ENCODE assay signal across 10 mouse cellular contexts in the genomic region with DNA sequence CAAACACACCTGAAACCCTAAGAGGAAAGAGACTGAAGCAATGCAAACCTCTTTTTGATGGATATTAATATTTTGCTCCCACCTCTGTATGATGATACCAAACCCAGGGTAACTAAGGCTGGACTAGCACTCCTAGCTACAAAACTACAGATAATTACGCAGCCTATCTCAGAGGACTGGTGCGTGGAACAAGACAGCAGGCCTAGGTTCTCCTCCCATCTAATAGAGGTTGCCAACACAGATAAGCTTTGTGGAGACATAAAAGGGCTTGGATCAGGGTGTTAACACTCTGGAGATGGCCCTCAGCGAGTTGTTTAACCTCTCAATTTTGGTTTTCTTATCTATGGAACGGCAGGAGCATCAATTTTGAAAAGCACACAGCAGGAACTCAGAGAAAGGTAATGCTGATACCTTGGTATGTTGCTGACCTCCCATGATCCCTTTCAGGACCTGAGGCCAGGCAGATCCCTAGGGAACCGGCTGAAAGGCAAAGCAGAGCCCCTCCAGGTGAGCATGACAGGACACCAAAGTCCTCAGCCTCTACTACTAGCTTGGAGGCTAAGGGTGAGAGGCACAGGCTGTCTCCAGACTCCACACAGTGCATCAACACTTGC. TPM values are rescaled to one million over a fixed set of nuclear protein-coding genes. Genes with fewer than 3 reads are reported as not detected.
DNase-seq lines count a peak whose midpoint lies in the region; ATAC-seq lines count a peak whose summit lies in the region.
"Had no signal": no experiment of that assay in that cellular context is flagged by ENCODE, and none has a peak within 500 bp of the region (broad histone marks: within the 10 kb centered on the region; RNA-seq: fewer than 3 reads in every experiment).

No protein-coding gene starts in this region.

- H3K9ac ChIP-seq in hindbrain, embryonic 13.5 days = peak overlapping the region; percentile 39; the same call in 1 of the 2 replicates
- no peak overlapping the region for H3K9ac ChIP-seq in hindbrain, embryonic 11.5 days (ENCODE audit: low read depth, low read length)
- H3K9ac ChIP-seq in embryonic facial prominence, embryonic 15.5 days = no peak overlapping the region
- no peak overlapping the region for H3K9ac ChIP-seq in limb, embryonic 11.5 days (ENCODE audit: low read length)
- H3K9ac ChIP-seq in midbrain, embryonic 15.5 days = no peak overlapping the region

- peak overlapping the region; percentile 80 for H3K4me2 ChIP-seq in hindbrain, embryonic 13.5 days
- no peak overlapping the region for H3K4me2 ChIP-seq in hindbrain, embryonic 11.5 days (replicated peaks; ENCODE audit: low read depth, low read length)
- 0 out of 2 replicates have a peak overlapping the region, but pooled peaks have one; percentile 1 for H3K4me2 ChIP-seq in embryonic facial prominence, embryonic 15.5 days (replicated peaks)
- no peak overlapping the region for H3K4me2 ChIP-seq in limb, embryonic 11.5 days (ENCODE audit: low read depth, severe bottlenecking)
- H3K4me2 ChIP-seq in midbrain, embryonic 15.5 days = peak overlapping the region; percentile 32

- WGBS in hindbrain, embryonic 13.5 days = 57% methylated on average over 5 of the region's 5 CpGs
- 56% methylated on average over 5 of the region's 5 CpGs for WGBS in hindbrain, embryonic 11.5 days
- WGBS in embryonic facial prominence, embryonic 15.5 days = 42% methylated on average over 5 of the region's 5 CpGs
- WGBS in limb, embryonic 11.5 days = 45% methylated on average over 5 of the region's 5 CpGs
- WGBS in midbrain, embryonic 15.5 days = 44% methylated on average over 5 of the region's 5 CpGs

- H3K4me3 ChIP-seq in hindbrain, embryonic 13.5 days = no peak overlapping the region
- no peak overlapping the region for H3K4me3 ChIP-seq in hindbrain, embryonic 11.5 days (ENCODE audit: low read depth, low read length)
- no peak overlapping the region for H3K4me3 ChIP-seq in embryonic facial prominence, embryonic 15.5 days (replicated peaks)
- no peak overlapping the region for H3K4me3 ChIP-seq in limb, embryonic 11.5 days (ENCODE audit: low read depth, low read length)
- no peak overlapping the region for H3K4me3 ChIP-seq in midbrain, embryonic 15.5 days

- no peak for ATAC-seq in hindbrain, embryonic 13.5 days (ENCODE audit: low FRiP score)
- no peak for ATAC-seq in hindbrain, embryonic 11.5 days (ENCODE audit: low FRiP score)
- ATAC-seq in embryonic facial prominence, embryonic 15.5 days (ENCODE audit: insufficient number of reproducible peaks, low FRiP score, low TSS enrichment, low read depth) = no peak
- no peak for ATAC-seq in limb, embryonic 11.5 days (ENCODE audit: insufficient number of reproducible peaks, low FRiP score, low TSS enrichment, low read depth)
- no peak for ATAC-seq in midbrain, embryonic 15.5 days (replicated peaks)
- no peak for ATAC-seq in erythroblast, adult 5-6 weeks (replicated peaks; ENCODE audit: low FRiP score, poor library complexity, severe bottlenecking)

- H3K4me1 ChIP-seq in hindbrain, embryonic 13.5 days (replicated peaks) = peaks cover 93% of the 10 kb centered on the region
- H3K4me1 ChIP-seq in hindbrain, embryonic 11.5 days (replicated peaks; ENCODE audit: control insufficient read depth, insufficient read depth, low read length) = peaks cover 13% of the 10 kb centered on the region
- H3K4me1 ChIP-seq in embryonic facial prominence, embryonic 15.5 days = peaks cover 69% of the 10 kb centered on the region
- peaks cover 44% of the 10 kb centered on the region for H3K4me1 ChIP-seq in limb, embryonic 11.5 days (ENCODE audit: control insufficient read depth, insufficient read depth, low read length)
- H3K4me1 ChIP-seq in midbrain, embryonic 15.5 days = peaks cover 76% of the 10 kb centered on the region

- H3K27me3 ChIP-seq in hindbrain, embryonic 13.5 days = no peaks in the 10 kb centered on the region
- H3K27me3 ChIP-seq in hindbrain, embryonic 11.5 days (ENCODE audit: control insufficient read depth, insufficient read depth, low read length) = no peaks in the 10 kb centered on the region
- no peaks in the 10 kb centered on the region for H3K27me3 ChIP-seq in embryonic facial prominence, embryonic 15.5 days
- H3K27me3 ChIP-seq in limb, embryonic 11.5 days (ENCODE audit: control insufficient read depth, insufficient read depth, low read length) = no peaks in the 10 kb centered on the region
- H3K27me3 ChIP-seq in midbrain, embryonic 15.5 days (replicated peaks) = no peaks in the 10 kb centered on the region

- H3K27ac ChIP-seq in hindbrain, embryonic 13.5 days = 0 out of 2 replicates have a peak overlapping the region, but pooled peaks have one; percentile 41
- no peak overlapping the region for H3K27ac ChIP-seq in hindbrain, embryonic 11.5 days (ENCODE audit: low read depth, low read length)
- H3K27ac ChIP-seq in embryonic facial prominence, embryonic 15.5 days (replicated peaks) = no peak overlapping the region
- no peak overlapping the region for H3K27ac ChIP-seq in limb, embryonic 11.5 days (replicated peaks; ENCODE audit: low read depth, low read length)
- no peak overlapping the region for H3K27ac ChIP-seq in midbrain, embryonic 15.5 days

- DNase-seq in hindbrain, embryonic 11.5 days (ENCODE audit: low spot score) = no peak
- peak; percentile 16 for DNase-seq in limb, embryonic 11.5 days (ENCODE audit: low spot score)
- DNase-seq in kidney, postnatal 36 days = no peak
- DNase-seq in spleen, adult 18-20 months = no peak
- DNase-seq: cerebellum, adult 9-10 months; kidney, postnatal 14 days had no signal

- no peaks in the 10 kb centered on the region for H3K9me3 ChIP-seq in hindbrain, embryonic 13.5 days
- H3K9me3 ChIP-seq in hindbrain, embryonic 11.5 days (ENCODE audit: control insufficient read depth, low read length) = no peaks in the 10 kb centered on the region
- no peaks in the 10 kb centered on the region for H3K9me3 ChIP-seq in embryonic facial prominence, embryonic 15.5 days (replicated peaks)
- no peaks in the 10 kb centered on the region for H3K9me3 ChIP-seq in limb, embryonic 11.5 days (ENCODE audit: control insufficient read depth, low read length)
- H3K9me3 ChIP-seq in midbrain, embryonic 15.5 days = no peaks in the 10 kb centered on the region

- no peaks in the 10 kb centered on the region for H3K36me3 ChIP-seq in hindbrain, embryonic 13.5 days
- no peaks in the 10 kb centered on the region for H3K36me3 ChIP-seq in hindbrain, embryonic 11.5 days (ENCODE audit: control insufficient read depth, insufficient read depth, low read length)
- H3K36me3 ChIP-seq in embryonic facial prominence, embryonic 15.5 days = no peaks in the 10 kb centered on the region
- no peaks in the 10 kb centered on the region for H3K36me3 ChIP-seq in limb, embryonic 11.5 days (ENCODE audit: control insufficient read depth, insufficient read depth, low read length)
- no peaks in the 10 kb centered on the region for H3K36me3 ChIP-seq in midbrain, embryonic 15.5 days (replicated peaks)

RNA-seq across cellular contexts. Expression of a gene that starts 5.0 kb away (rescaled TPM):
- 7.7 and 8.9 TPM in 2 replicates for polyA plus RNA-seq in hindbrain, embryonic 13.5 days (2015; fragmentation: Nextera tagmentation; extraction: Ambion mirVana)
- 7.3 and 11.5 TPM in 2 replicates for polyA plus RNA-seq in hindbrain, embryonic 11.5 days (2014; fragmentation: Nextera tagmentation; extraction: Ambion mirVana)
- polyA plus RNA-seq in embryonic facial prominence, embryonic 15.5 days (2015; fragmentation: Nextera tagmentation; extraction: Ambion mirVana) = 19.6 and 20.1 TPM in 2 replicates
- 12.8 and 13.6 TPM in 2 replicates for polyA plus RNA-seq in limb, embryonic 11.5 days (2014; fragmentation: Nextera tagmentation; extraction: Ambion mirVana)
- polyA plus RNA-seq in midbrain, embryonic 15.5 days (2015; fragmentation: Nextera tagmentation; extraction: Ambion mirVana) = 7.4 and 8.3 TPM in 2 replicates
- not detected in 2 replicates for total RNA-seq in erythroblast, adult 5-6 weeks (2015; ENCODE audit: low replicate concordance)
- not detected in 2 replicates for total RNA-seq in erythroblast, adult 5-6 weeks (2017; ENCODE audit: low replicate concordance)

Comparison
In these comparisons a context has a peak if more than half of its experiments do, and no peak if none do; other contexts are left out.
1. H3K4me2 ChIP-seq: peak in hindbrain, embryonic 13.5 days (single experiment), embryonic facial prominence, embryonic 15.5 days (single experiment) and midbrain, embryonic 15.5 days (single experiment); none in hindbrain, embryonic 11.5 days (single experiment) and limb, embryonic 11.5 days (single experiment).